Mouse (Mus musculus): ENCODE results near the gene Zfand3.

DNA sequence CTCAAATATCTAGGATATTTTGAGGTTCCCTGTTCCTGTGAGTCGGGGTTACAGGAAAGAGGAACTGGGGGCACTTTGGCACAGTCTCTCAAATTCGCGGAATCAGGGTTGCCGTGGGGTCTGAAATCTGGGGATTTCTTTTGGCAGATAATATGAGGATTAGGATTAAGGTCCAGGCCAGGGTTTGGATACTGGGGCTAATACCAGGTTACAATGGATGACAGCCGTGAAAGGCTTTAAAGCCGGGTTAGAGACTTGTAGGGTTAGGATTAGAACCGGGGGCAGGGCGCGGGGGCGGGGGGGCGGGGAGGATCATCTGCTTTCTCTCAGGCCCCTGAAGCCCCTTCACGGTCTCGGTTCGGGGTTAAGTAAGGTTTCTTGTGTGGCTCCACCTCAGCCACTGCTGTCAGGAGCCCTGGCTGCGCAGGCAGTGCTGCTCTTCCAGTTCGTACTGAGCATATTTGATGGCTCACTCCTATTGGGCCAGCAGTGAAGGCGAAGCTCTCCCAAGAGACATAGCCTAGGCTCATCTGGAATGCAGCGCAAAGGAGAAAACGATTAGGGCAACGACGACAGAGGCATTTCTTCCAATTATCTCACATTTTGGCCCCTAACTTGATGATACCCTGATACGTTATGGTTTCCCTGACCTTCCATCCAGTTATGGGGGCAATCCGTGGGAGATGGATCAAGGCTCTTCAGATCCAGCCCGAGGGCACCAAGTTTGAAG, 5.8 kb upstream of the Zfand3 start:
- TF ChIP-seq CTCF (IDR thresholded peaks at IDR 0.05; ENCODE audit: extremely low read depth, insufficient read length, insufficient replicate concordance, low read depth, low read length) (no peak), POLR2A (IDR thresholded peaks at IDR 0.05; ENCODE audit: low read depth, low read length) (no peak)

Data from small intestine, adult 2 months (tissue).